Mouse (Mus musculus) cerebellum, adult (tissue): ENCODE measurements around the gene Cetn3.

Source experiments
- ATAC-seq: cut with Nextera tagmentation; 2 replicates; pipeline ENCODE4 v1.9.2; 2017; ENCODE audit warnings: mild to moderate bottlenecking, moderate library complexity, mixed read lengths; ENCODE audit not compliant: insufficient number of reproducible peaks, low FRiP score, low TSS enrichment

The Cetn3 gene

DNA sequence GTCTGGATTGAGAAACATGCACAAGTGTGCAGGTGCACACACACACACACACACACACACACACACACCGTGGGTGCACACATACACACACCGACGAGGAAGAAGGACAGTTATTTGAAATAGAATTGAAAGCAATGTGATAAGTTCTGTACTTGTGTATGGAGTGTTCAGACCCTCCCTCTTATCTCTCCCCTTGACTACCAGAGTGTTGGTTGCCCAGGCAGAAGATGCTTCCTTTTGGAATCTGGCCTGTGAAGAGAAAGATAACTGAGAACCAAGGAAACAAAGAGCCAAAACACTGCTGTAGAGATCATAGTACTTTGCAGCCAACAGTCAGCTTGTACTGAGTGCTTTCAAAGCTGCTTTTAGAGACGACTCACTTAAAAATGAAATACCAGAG, 20.8 kb downstream of the Cetn3 start:
- ATAC-seq: no peak

DNA sequence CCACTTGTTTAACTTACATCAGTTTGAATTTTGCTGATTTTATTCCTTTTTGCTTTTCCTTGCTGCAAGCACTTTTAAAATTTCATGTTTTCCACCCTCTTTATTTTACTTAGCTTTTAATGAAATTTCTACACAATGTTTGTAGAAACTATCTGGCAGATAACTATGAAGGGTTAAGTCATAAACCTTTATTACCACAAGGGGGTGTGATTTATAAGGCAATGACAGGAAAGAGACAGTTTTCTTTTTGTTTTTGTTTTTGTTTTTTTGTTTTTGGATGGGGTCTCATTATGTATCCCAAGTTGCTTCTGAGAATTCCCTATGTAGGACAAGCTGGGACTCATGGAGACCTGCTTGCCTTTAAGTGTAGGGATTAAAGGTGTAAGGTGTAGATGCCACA, 39.9 kb downstream of the Cetn3 start:
- ATAC-seq: no peak

DNA sequence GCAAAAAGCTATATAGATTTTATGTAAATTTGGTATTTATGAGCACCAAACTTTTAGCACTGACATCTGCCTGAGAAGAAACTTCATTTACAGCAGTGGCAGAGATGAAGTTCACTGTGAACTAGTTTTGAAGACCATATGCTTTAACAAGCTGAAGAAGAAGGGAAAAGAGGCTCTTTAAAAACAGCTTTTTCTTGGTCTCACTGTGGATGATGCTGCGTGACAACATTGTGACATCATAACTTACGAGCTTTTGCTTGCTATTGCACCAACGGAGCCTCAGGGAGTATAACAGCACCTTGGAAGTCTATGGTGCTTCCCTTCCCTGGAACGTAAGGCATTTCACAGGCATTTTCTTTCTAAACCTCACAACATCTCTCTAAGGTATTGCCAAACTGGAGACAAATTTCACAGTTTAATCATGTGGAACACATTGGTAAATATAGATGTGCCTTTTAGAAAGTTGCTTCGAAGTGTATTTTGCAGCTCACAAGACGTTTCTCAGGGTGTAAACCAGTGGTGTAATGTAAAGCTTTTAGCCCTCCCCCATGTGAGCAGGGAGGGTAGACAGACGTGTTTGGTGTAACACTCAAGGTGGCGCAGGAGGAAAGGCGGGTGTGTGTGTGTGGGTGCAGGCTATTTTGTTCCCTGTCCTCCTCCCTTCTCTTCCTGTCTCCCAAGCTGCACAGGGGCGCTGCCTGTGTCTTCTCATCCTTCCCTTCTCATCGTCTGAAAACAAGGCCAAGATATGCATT, 41.9 kb downstream of the Cetn3 start:
- no peak for ATAC-seq

DNA sequence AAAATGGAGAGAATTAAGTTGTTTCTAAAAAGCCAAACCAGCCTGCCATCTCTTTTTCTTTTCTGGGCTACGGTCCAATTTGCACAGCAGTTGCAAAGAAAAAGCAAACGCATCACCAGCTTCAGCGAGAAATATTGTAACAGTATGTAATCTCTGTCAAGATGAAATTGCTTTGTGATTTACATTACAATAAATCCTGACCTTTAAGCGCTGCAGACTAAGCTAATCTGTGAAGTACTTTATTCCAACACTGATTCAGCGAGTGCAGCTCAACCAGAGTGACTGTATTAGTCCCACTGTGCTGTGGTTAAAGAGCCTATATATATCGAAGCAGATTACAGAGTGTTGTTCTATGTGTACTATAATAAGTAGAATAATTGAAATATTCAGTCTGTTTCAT, 45.6 kb downstream of the Cetn3 start:
- no peak for ATAC-seq

DNA sequence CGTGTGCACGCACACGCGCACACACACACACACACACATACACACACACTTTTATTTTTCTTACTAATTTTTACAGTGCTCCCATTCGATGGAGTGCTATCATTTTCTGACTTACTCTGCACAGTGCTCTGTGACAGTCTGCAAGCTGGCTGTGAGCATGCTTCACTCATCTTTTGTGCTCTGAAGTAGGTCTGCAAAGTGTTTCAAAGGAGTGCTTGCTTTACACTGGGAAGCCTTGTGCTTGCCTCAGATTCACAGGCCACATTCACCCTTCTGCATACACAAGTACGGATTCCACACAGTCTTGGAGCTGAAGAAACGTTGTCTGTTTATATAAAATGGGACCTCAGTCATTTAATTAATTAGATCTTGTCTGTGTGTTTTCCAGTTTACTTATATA, 49.0 kb downstream of the Cetn3 start:
- ATAC-seq: no peak

GRCm38 (mm10) chr13:81836386-81837177, 53.7 kb downstream of the Cetn3 start:
- ATAC-seq: no peak

- ATAC-seq: no peak
Measured at GRCm38 (mm10) chr13:81838016-81838415, 55.1 kb downstream of the Cetn3 start.

DNA sequence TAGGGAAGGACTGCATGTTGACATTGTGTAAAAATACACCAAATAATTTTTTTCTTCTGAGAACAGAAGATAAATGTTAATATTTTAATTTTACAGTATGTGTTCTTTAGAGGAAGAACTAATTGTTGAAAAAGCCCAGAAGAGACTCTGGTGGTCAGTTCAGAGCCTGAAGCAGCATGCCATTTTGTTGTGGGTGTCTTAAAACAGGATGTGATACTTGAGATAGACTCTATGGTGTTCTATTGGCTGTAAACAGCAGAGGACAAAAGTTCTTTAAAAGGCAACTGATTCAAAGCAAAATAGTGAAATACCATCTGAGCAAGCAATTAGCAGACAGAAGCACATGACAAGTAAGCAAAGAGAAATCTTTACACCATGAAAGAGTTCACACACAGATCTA, 56.1 kb downstream of the Cetn3 start:
- ATAC-seq: no peak

- ATAC-seq: no peak
Measured at GRCm38 (mm10) chr13:81840246-81840645, 57.4 kb downstream of the Cetn3 start.

- no peak for ATAC-seq
Measured at GRCm38 (mm10) chr13:81840646-81841045, 57.8 kb downstream of the Cetn3 start.

DNA sequence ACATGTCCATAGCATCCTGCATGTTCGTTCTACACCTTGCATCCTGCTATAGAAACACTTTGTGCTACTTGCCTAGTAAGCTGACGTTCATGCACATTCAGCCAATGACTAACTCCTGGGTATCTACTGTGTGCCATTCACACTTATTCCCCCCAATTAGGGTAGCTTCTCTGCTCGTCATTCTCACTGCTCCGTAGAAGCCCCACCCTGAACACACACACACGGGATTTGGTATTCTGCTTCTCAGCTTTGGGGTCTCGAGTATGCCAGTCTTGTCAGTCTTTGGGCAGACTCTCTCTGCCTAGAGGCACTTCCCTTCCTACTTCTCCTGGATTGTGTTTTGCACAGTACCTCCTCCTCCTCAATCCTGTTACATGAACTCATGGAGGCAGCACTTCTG, 59.4 kb downstream of the Cetn3 start:
- no peak for ATAC-seq
